Mouse (Mus musculus): Measurements from ENCODE around the gene Ap2a1. TPM values are rescaled to one million over a fixed set of nuclear protein-coding genes. Genes with fewer than 3 reads are reported as not detected.
A peak's percentile ranks its signal among the peaks of the same experiment; 100 is the strongest.

Ap2a1 gene
- 122 and 140 TPM in 2 replicates for polyA plus RNA-seq (2015; fragmentation: Nextera tagmentation; extraction: Ambion mirVana)

GRCm38 (mm10) chr7:44929204-44930151, at the start of gene Ap2a1:
TSS of gene Ap2a1 (minus strand) at chr7:44929496.
- Histone ChIP-seq H3K4me1 (peaks cover 32% of the 10 kb centered on the region), H3K27me3 (replicated peaks) (no peaks in the 10 kb centered on the region), H3K9me3 (no peaks in the 10 kb centered on the region), H3K9ac (peak within 1 kb of the TSS; percentile 98), H3K27ac (peak within 1 kb of the TSS; percentile 96), H3K4me2 (peak within 1 kb of the TSS; percentile 71), H3K36me3 (replicated peaks) (0 out of 2 replicates have a peak, but pooled peaks cover under 1% of the 10 kb centered on the region), H3K4me3 (peak within 1 kb of the TSS; percentile 93)
- WGBS = under 1% methylated on average over 83 of the region's 84 CpGs
- peak; percentile 99 for ATAC-seq (replicated peaks)

DNA sequence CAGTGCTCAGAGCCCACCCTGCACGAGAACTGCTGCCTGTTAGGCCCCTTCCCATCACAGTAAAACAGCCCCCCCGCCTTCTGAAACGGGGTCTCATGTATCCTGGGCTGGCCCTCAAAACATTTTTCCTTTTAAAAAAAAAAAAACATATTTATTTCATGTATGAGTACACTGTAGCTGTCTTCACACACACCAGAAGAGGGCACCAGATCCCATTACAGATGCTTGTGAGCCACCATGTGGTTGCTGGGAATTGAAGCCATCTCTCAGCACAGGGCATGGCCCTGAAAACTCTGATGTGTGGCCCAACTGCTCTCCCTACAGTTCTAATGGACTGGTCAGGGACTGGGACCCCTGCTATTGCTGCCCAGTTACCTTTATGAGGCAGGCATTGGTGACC, 49.0 kb upstream of the Ap2a1 start:
- no peak overlapping the region for H3K27ac ChIP-seq
- no peaks in the 10 kb centered on the region for H3K27me3 ChIP-seq (replicated peaks)
- 93% methylated on average over 3 of the region's 3 CpGs for WGBS
- H3K4me3 ChIP-seq = no peak overlapping the region
- no peak for ATAC-seq (replicated peaks)
- peaks cover 20% of the 10 kb centered on the region for H3K4me1 ChIP-seq
- no peaks in the 10 kb centered on the region for H3K9me3 ChIP-seq
- H3K4me2 ChIP-seq = no peak overlapping the region
- no peak overlapping the region for H3K9ac ChIP-seq
- peaks cover 58% of the 10 kb centered on the region for H3K36me3 ChIP-seq (replicated peaks)

DNA sequence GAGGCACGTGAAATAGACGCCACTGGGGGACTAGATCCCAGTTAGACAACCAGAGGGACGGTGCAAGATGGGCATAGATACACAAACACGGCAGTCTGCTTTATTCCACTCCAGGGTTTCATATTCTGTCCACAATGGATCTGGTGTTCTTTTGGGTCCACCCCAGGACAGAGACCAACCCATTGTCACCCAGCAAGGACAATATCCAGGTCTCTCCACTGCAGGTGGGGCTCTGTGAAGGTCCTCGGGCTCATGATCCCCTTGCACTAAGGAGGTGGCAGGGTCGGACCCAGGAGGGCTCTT, 45.8 kb upstream of the Ap2a1 start:
- H3K4me2 ChIP-seq = peak overlapping the region; percentile 84
- no peaks in the 10 kb centered on the region for H3K27me3 ChIP-seq (replicated peaks)
- H3K9ac ChIP-seq = 0 out of 2 replicates have a peak overlapping the region, but pooled peaks have one; percentile 14
- WGBS = 21% methylated on average over 6 of the region's 6 CpGs
- H3K9me3 ChIP-seq = no peaks in the 10 kb centered on the region
- H3K36me3 ChIP-seq (replicated peaks) = peaks cover 39% of the 10 kb centered on the region
- peak overlapping the region; percentile 89 for H3K27ac ChIP-seq
- H3K4me1 ChIP-seq = peaks cover 41% of the 10 kb centered on the region
- ATAC-seq (replicated peaks) = no peak
- H3K4me3 ChIP-seq = peak overlapping the region; percentile 47; the same call in 1 of the 2 replicates

GRCm38 (mm10) chr7:44974383-44975116, 45.3 kb upstream of the Ap2a1 start, which contains the start of gene Cpt1c:
TSS of gene Cpt1c (minus strand) at chr7:44974851.
- WGBS = 1% methylated on average over 22 of the region's 22 CpGs
- Histone ChIP-seq H3K4me1 (peaks cover 41% of the 10 kb centered on the region), H3K27me3 (replicated peaks) (no peaks in the 10 kb centered on the region), H3K9me3 (no peaks in the 10 kb centered on the region), H3K27ac (peak within 1 kb of the TSS; percentile 89), H3K9ac (peak within 1 kb of the TSS; percentile 71), H3K4me2 (peak within 1 kb of the TSS; percentile 84), H3K36me3 (replicated peaks) (peaks cover 34% of the 10 kb centered on the region), H3K4me3 (peak within 1 kb of the TSS; percentile 47)
- peak; percentile 48 for ATAC-seq (replicated peaks)

DNA sequence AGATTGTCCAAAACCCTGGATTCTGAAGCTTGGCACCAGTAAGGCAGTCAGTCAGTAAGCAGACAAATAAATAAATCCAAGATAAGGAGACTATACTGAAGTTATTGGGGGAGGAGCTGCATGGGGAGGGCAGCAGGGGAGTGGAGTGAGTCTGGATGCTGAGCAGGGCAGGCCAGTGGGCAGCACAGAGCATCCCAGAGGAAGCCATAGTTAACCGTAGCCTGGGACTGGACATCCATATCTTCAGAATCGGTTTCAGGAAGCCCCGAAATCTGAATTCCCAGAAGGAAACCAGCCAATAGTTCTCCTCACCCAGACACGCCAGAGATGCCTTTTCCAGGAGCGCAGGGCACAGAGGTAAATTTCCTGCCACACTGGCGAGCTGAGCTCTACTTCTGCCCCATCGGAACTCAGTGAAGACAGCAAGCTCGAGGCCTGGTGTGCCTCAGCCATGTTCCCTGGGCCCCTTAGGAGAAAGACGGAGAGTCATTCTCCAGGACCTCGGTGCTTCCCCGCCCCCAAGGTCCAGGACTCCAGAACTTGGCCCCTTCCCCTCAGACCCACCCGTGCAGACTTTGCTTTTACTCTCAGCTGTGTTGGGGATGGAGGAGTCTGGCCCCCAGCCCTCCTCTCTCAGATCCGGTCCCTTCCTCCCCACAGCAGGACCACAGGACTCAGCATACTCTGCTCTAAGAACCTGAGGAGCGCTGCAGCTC, 44.3 kb upstream of the Ap2a1 start:
- peaks cover 24% of the 10 kb centered on the region for H3K36me3 ChIP-seq (replicated peaks)
- ATAC-seq (replicated peaks) = no peak
- H3K27ac ChIP-seq = peak overlapping the region; percentile 89
- peaks cover 41% of the 10 kb centered on the region for H3K4me1 ChIP-seq
- 26% methylated on average over 14 of the region's 14 CpGs for WGBS
- H3K27me3 ChIP-seq (replicated peaks) = no peaks in the 10 kb centered on the region
- peak overlapping the region; percentile 84 for H3K4me2 ChIP-seq
- H3K9me3 ChIP-seq = no peaks in the 10 kb centered on the region
- H3K9ac ChIP-seq = peak overlapping the region; percentile 71
- peak overlapping the region; percentile 47 for H3K4me3 ChIP-seq

GRCm38 (mm10) chr7:44971142-44971541, 41.8 kb upstream of the Ap2a1 start:
- H3K36me3 ChIP-seq (replicated peaks) = peaks cover 4% of the 10 kb centered on the region; the same call in 1 of the 2 replicates
- H3K9me3 ChIP-seq = no peaks in the 10 kb centered on the region
- no peak for ATAC-seq (replicated peaks)
- H3K4me3 ChIP-seq = peak overlapping the region; percentile 47
- peak overlapping the region; percentile 59 for H3K4me2 ChIP-seq
- peak overlapping the region; percentile 82 for H3K27ac ChIP-seq
- H3K9ac ChIP-seq = peak overlapping the region; percentile 45
- WGBS = 70% methylated on average over 7 of the region's 7 CpGs
- H3K27me3 ChIP-seq (replicated peaks) = no peaks in the 10 kb centered on the region
- H3K4me1 ChIP-seq = peaks cover 41% of the 10 kb centered on the region

DNA sequence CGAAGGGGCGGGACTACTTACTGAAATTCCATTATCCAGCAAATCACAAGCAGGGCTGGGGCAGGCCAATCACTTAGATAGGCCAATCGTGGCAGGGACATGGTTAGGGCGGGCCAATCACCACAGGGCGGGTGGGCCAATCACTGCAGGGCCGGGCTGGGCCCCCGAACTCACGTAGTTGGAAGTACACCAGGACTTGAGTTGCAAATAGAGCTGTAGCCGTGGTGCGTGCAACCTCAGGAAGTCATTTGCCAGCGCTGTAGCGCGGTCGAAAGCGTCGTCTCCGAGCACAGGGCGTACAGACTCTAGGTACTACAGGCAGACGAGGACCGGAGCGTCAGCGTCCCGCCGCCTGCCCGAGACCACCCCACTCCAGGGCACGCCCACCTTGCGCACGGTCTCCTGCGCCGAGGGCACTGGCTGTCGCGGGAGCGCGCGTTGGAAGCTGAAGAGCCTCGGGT, 41.0 kb upstream of the Ap2a1 start:
- peaks cover 38% of the 10 kb centered on the region for H3K4me1 ChIP-seq
- peak overlapping the region; percentile 59 for H3K4me2 ChIP-seq
- H3K4me3 ChIP-seq = peak overlapping the region; percentile 47
- peak overlapping the region; percentile 82 for H3K27ac ChIP-seq
- H3K36me3 ChIP-seq (replicated peaks) = peaks cover 8% of the 10 kb centered on the region
- WGBS = under 1% methylated on average over 36 of the region's 36 CpGs
- ATAC-seq (replicated peaks) = peak; percentile 95
- H3K27me3 ChIP-seq (replicated peaks) = no peaks in the 10 kb centered on the region
- H3K9ac ChIP-seq = peak overlapping the region; percentile 45
- no peaks in the 10 kb centered on the region for H3K9me3 ChIP-seq

DNA sequence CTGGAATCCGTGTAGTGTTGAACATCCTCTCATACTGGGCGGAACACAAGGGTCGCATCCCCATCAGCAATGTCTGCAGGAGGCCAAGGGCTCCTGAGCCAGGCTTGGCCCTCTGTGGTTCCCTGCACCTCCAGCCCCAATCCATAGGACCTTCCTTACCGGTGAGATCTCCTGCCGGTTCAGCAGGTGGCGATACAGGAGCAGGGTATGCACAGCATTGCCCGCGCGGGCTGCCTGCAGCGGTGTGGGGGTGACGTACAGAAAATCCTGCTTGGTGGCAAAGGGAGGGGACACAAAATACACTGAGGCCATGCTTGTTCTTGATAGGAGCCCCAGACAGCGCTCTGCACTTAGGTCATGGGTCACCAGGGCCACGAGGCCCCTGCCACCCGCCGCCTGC, 37.3 kb upstream of the Ap2a1 start:
- H3K4me2 ChIP-seq = no peak overlapping the region
- peaks cover 9% of the 10 kb centered on the region for H3K4me1 ChIP-seq
- H3K36me3 ChIP-seq (replicated peaks) = peaks cover 19% of the 10 kb centered on the region
- no peak overlapping the region for H3K4me3 ChIP-seq
- no peak overlapping the region for H3K9ac ChIP-seq
- H3K9me3 ChIP-seq = no peaks in the 10 kb centered on the region
- H3K27ac ChIP-seq = no peak overlapping the region
- no peak for ATAC-seq (replicated peaks)
- 83% methylated on average over 15 of the region's 15 CpGs for WGBS
- H3K27me3 ChIP-seq (replicated peaks) = no peaks in the 10 kb centered on the region

DNA sequence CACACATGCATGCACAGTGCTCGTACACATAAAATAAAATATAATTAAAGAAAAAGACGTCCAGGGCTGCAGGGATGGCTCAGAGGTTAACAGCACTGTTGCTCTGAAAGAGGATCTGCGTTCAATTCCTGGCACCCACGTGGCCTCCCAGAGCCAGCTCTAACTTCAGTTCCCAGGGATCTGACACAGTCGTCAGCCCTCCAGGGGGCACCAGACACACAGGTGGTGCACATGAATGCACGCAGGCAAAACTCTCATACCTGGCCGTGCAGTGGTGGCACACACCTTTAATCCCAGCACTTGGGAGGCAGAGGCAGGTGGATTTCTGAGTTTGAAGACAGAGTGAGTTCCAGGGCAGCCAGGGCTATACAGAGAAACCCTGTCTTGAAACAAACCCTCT, 36.7 kb upstream of the Ap2a1 start:
- H3K27me3 ChIP-seq (replicated peaks) = no peaks in the 10 kb centered on the region
- no peak overlapping the region for H3K9ac ChIP-seq
- WGBS = 78% methylated on average over 7 of the region's 7 CpGs
- H3K27ac ChIP-seq = no peak overlapping the region
- H3K9me3 ChIP-seq = no peaks in the 10 kb centered on the region
- no peak for ATAC-seq (replicated peaks)
- peaks cover 20% of the 10 kb centered on the region for H3K36me3 ChIP-seq (replicated peaks)
- peaks cover 2% of the 10 kb centered on the region for H3K4me1 ChIP-seq
- H3K4me2 ChIP-seq = no peak overlapping the region
- no peak overlapping the region for H3K4me3 ChIP-seq

DNA sequence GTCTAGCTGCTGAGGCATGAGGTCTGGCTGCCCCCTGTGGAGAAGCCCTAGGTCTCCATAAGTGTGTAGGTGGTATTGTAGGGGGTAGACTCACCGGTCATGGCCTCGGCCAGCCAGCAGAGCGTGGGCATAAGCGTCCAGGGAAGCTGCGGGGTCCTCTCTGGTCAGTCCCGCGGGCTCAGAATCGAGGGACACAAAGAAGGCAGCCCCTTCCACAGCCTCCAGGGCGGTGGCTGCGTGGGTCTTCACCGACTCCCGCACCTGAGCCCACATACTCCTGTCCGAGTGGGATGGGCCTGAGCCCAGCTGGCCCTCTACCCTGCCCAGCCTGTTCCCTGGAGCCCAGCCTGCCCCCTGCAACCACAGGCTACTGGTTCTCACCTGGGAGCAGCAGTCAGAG, 35.7 kb upstream of the Ap2a1 start:
- WGBS = 94% methylated on average over 13 of the region's 13 CpGs
- ATAC-seq (replicated peaks) = no peak
- no peaks in the 10 kb centered on the region for H3K9me3 ChIP-seq
- H3K36me3 ChIP-seq (replicated peaks) = peaks cover 26% of the 10 kb centered on the region
- no peak overlapping the region for H3K4me2 ChIP-seq
- H3K27ac ChIP-seq = no peak overlapping the region
- H3K27me3 ChIP-seq (replicated peaks) = no peaks in the 10 kb centered on the region
- H3K4me1 ChIP-seq = no peaks in the 10 kb centered on the region
- H3K9ac ChIP-seq = no peak overlapping the region
- no peak overlapping the region for H3K4me3 ChIP-seq

GRCm38 (mm10) chr7:44962831-44963230, 33.5 kb upstream of the Ap2a1 start:
- Histone ChIP-seq H3K27me3 (replicated peaks) (no peaks in the 10 kb centered on the region), H3K36me3 (replicated peaks) (peaks cover 28% of the 10 kb centered on the region), H3K27ac (no peak overlapping the region), H3K4me1 (no peaks in the 10 kb centered on the region), H3K4me3 (no peak overlapping the region), H3K9ac (no peak overlapping the region), H3K4me2 (no peak overlapping the region), H3K9me3 (no peaks in the 10 kb centered on the region)
- ATAC-seq (replicated peaks) = no peak
- 91% methylated on average over 5 of the region's 5 CpGs for WGBS

GRCm38 (mm10) chr7:44962337-44962736, 33.0 kb upstream of the Ap2a1 start:
- H3K27ac ChIP-seq = no peak overlapping the region
- peaks cover 28% of the 10 kb centered on the region for H3K36me3 ChIP-seq (replicated peaks)
- H3K4me2 ChIP-seq = no peak overlapping the region
- H3K4me3 ChIP-seq = no peak overlapping the region
- H3K4me1 ChIP-seq = no peaks in the 10 kb centered on the region
- WGBS = 85% methylated on average over 8 of the region's 8 CpGs
- H3K27me3 ChIP-seq (replicated peaks) = no peaks in the 10 kb centered on the region
- H3K9me3 ChIP-seq = no peaks in the 10 kb centered on the region
- no peak for ATAC-seq (replicated peaks)
- H3K9ac ChIP-seq = no peak overlapping the region

Measured in midbrain, embryonic 15.5 days (tissue).